Mouse (Mus musculus) cerebral cortex, adult 2 months (tissue): Measurements from ENCODE around the gene Lpin3.

Experiments used
- WGBS: fragments of 180-500 bp; shearing (Covaris S2); methylation state at CpG from one replicate; pipeline ENCODE4 v1.1.7; 2018; 5-methylcytosine and 5-hydroxymethylcytosine counted together

The Lpin3 gene

GRCm38 (mm10) chr2:160934451-160934850, 54.0 kb downstream of the Lpin3 start:
- 73% methylated on average over 4 of the region's 4 CpGs for WGBS

GRCm38 (mm10) chr2:160940930-160941709, 60.6 kb downstream of the Lpin3 start:
- 51% methylated on average over 17 of the region's 17 CpGs for WGBS

- WGBS = 78% methylated on average over 3 of the region's 3 CpGs
Observed at GRCm38 (mm10) chr2:160942443-160942842, 62.0 kb downstream of the Lpin3 start.

GRCm38 (mm10) chr2:160951595-160951994, 71.1 kb downstream of the Lpin3 start:
- WGBS = 50% methylated on average over 4 of the region's 4 CpGs

- 39% methylated on average over 7 of the region's 7 CpGs for WGBS
Observed at GRCm38 (mm10) chr2:160953131-160953873, 72.8 kb downstream of the Lpin3 start.

GRCm38 (mm10) chr2:160954541-160954940, 74.1 kb downstream of the Lpin3 start:
- 57% methylated on average over 3 of the region's 3 CpGs for WGBS

GRCm38 (mm10) chr2:160955331-160955730, 74.9 kb downstream of the Lpin3 start:
- WGBS = 33% methylated on average over 7 of the region's 7 CpGs
